Mouse (Mus musculus): Measurements from ENCODE around the gene Slc5a10.

GRCm38 (mm10) chr11:61737290-61737689 is 16.7 kb upstream of the Slc5a10 start:
- TF ChIP-seq POLR2A (IDR thresholded peaks at IDR 0.05; ENCODE audit: extremely low read depth, insufficient read depth, low read length) (no peak), CTCF (IDR thresholded peaks at IDR 0.05; ENCODE audit: extremely low read depth, insufficient read depth, low read length) (no peak)
